Mouse (Mus musculus) testis, adult 2 months (tissue): ENCODE data around the gene Ifi211. TPM values are rescaled to one million over a fixed set of nuclear protein-coding genes. Genes with fewer than 3 reads are reported as not detected.
"Not testable (repeated sequence)": the region's sequence is repeated elsewhere in the genome, so short reads cannot be mapped to it uniquely, and the experiment has no call there.

Source experiments
- H3K27ac ChIP-seq: fragments of 200-500 bp; 2 replicates; pipeline ENCODE4 v1.5.1; 2012; ENCODE audit warnings: low read depth, low read length; ENCODE audit not compliant: control insufficient read depth, insufficient read depth
- H3K27me3 ChIP-seq: fragments of 200-500 bp; 2 replicates; pipeline ENCODE4 v1.6.1; 2012; ENCODE audit warnings: mild to moderate bottlenecking, low read length, moderate library complexity; ENCODE audit not compliant: control insufficient read depth, insufficient read depth
- H3K36me3 ChIP-seq: fragments of 200-500 bp; 2 replicates; pipeline ENCODE4 v1.6.1; 2012; ENCODE audit warnings: mild to moderate bottlenecking, low read length; ENCODE audit not compliant: control insufficient read depth, insufficient read depth
- H3K4me1 ChIP-seq: fragments of 200-500 bp; 2 replicates; pipeline ENCODE4 v1.6.1; 2012; ENCODE audit warnings: low read length; ENCODE audit not compliant: control insufficient read depth, insufficient read depth
- H3K4me3 ChIP-seq: fragments of 200-500 bp; 2 replicates; pipeline ENCODE4 v1.5.1; 2012; ENCODE audit warnings: low read depth, mild to moderate bottlenecking, low read length, moderate library complexity, mixed read lengths; ENCODE audit not compliant: control insufficient read depth
- CTCF ChIP-seq: fragments of 200-500 bp; IDR thresholded peaks from 2 replicates; pipeline ENCODE4 v1.5.1; 2012; ENCODE audit warnings: low read depth, mild to moderate bottlenecking, inconsistent platforms, low read length, moderate library complexity; ENCODE audit not compliant: control insufficient read depth, insufficient read depth, insufficient replicate concordance
- POLR2A ChIP-seq: fragments of 200-500 bp; IDR thresholded peaks from 2 replicates; pipeline ENCODE4 v1.6.1; 2012; ENCODE audit warnings: low read depth, mild to moderate bottlenecking, inconsistent platforms, low read length, moderate library complexity; ENCODE audit not compliant: control insufficient read depth
- polyA plus RNA-seq: library from polyadenylated mRNA; depleted of rRNA; stranded (reverse); fragments of >200 nt; gene quantifications from 2 replicates; pipeline ENCODE4 v1.2.3, GENCODE M21; 2012; rRNA removed

Gene Ifi211
- polyA plus RNA-seq: 0.05 TPM in 1 of 2 replicates, not detected in the other

GRCm38 (mm10) chr1:173912548-173913255 is at the start of gene Ifi211:
Ifi211 (minus strand) TSS chr1:173913046.
- H3K27me3 ChIP-seq, H3K27ac ChIP-seq: not testable (repeated sequence)

DNA sequence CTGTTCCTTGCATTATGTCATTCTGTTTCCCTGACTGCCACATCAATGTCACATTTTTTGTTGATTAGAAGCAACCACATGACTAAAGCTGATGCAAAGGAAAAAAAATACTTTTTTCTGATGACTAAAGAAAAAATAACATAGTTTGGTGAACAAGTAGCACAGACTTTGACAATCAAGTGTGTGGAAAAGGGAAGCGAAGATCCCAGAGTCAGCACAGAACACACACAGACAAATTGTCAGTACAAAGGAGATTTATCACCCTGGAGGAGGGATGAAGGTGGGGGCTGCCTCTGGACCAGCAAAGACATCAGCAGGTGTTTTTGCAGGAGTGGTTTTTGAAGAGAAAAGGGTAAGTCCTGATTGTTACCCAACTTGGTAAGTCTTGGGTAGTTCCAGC is 48.6 kb upstream of the Ifi211 start:
- not testable (repeated sequence) for H3K27ac ChIP-seq, H3K4me3 ChIP-seq

More at GRCm38 (mm10) chr1:173912548-173913255, at the start of gene Ifi211:
- not testable (repeated sequence) for H3K4me1 ChIP-seq, H3K36me3 ChIP-seq, H3K4me3 ChIP-seq

DNA sequence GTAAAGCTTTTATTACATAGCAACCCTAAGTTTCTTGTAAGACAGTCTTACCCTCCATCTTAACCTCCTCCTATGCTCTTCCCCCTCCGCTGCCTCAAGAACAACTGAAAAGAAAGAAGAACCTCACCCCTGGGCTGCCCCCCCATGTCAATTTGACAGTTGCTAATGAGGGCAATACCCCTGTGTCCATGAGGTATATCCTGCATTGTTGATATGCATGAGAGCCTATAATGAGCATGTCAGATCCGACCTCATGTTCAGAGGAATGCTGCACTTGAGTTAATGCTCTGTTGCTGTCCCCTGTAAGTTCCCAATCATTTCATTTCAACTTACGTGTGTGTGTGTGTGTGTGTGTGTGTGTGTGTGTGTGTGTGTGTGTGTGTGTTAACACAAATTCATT is 47.2 kb upstream of the Ifi211 start:
- not testable (repeated sequence) for H3K27me3 ChIP-seq, H3K27ac ChIP-seq, H3K4me3 ChIP-seq, H3K4me1 ChIP-seq, H3K36me3 ChIP-seq

More for the DNA sequence above, 48.6 kb upstream of the Ifi211 start:
- H3K4me1 ChIP-seq, H3K27me3 ChIP-seq, H3K36me3 ChIP-seq: not testable (repeated sequence)

- not testable (repeated sequence) for H3K27ac ChIP-seq, H3K36me3 ChIP-seq, H3K4me1 ChIP-seq, H3K27me3 ChIP-seq, H3K4me3 ChIP-seq
Measured at GRCm38 (mm10) chr1:173955839-173956527, 43.1 kb upstream of the Ifi211 start.

GRCm38 (mm10) chr1:173955071-173955796 is 42.4 kb upstream of the Ifi211 start:
- Histone ChIP-seq H3K36me3 (no peaks in the 10 kb centered on the region), H3K4me1 (no peaks in the 10 kb centered on the region), H3K27me3 (no peaks in the 10 kb centered on the region), H3K4me3 (no peak overlapping the region), H3K27ac (no peak overlapping the region)
- TF ChIP-seq CTCF (no peak), POLR2A (no peak)

DNA sequence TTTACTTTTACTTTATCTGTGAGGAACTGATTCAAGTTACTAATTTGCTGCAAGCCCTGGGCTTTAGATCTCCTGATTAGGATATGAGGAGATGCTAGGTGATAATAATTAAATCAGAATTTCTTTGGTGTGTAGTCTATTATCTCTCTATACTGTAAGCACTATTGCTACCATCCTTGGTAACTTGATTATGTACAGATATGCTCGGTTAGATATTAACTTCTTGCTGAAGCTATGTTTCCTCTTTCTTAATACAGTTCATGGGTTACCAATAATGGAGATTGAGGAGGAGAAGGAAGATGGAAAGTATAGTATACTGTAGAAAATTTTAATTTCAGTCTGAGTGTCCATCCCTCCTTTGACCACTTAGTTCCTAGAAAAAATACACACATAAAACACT is 40.7 kb upstream of the Ifi211 start:
- no peaks in the 10 kb centered on the region for H3K36me3 ChIP-seq
- no peaks in the 10 kb centered on the region for H3K4me1 ChIP-seq
- no peak for TF ChIP-seq POLR2A
- TF ChIP-seq CTCF: no peak
- no peak overlapping the region for H3K4me3 ChIP-seq
- H3K27ac ChIP-seq: no peak overlapping the region
- no peaks in the 10 kb centered on the region for H3K27me3 ChIP-seq

DNA sequence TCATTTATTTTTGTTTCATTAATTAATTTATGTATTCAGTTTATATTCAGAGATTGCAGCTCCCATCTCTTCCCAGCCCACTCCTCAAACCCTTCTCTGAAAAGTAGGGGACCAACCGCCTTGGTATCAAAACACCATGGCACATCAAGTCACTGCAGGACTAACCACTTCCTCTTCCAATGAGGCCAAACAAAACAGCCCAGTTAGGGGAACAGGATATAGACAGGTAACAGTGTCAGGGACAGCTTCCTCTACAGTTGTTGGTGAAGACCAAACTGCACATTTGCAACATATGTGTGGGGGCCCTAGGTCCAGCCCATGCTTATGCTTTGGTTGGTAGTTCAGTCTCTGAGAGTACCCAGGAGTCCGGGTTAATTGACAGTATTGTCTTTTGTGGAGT is 36.2 kb upstream of the Ifi211 start:
- H3K36me3 ChIP-seq, H3K27me3 ChIP-seq, H3K27ac ChIP-seq, H3K4me3 ChIP-seq, H3K4me1 ChIP-seq: not testable (repeated sequence)

DNA sequence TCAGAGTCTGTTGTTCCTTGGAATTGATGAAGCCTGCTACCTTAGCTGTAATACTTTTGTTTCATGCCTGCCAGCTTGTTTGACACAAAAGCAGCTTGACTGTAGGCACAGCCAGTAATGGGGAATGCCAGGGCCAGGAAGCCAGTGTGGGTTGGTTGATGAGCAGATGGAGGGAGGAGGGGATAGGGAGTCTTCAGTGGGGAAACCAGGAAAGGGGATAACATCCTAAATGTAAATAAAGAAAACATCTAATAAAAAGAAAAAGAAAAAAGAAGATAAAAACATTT is 29.9 kb upstream of the Ifi211 start:
- not testable (repeated sequence) for H3K27me3 ChIP-seq, H3K4me3 ChIP-seq, H3K36me3 ChIP-seq, H3K4me1 ChIP-seq, H3K27ac ChIP-seq

- H3K4me3 ChIP-seq, H3K27ac ChIP-seq, H3K36me3 ChIP-seq, H3K4me1 ChIP-seq, H3K27me3 ChIP-seq: not testable (repeated sequence)
Measured at GRCm38 (mm10) chr1:173941924-173942779, 29.3 kb upstream of the Ifi211 start, which contains the start of the genes Mndal and Ifi203. Mndal (minus strand) TSS chr1:173942491. Ifi203 (minus strand) TSS chr1:173942672.

DNA sequence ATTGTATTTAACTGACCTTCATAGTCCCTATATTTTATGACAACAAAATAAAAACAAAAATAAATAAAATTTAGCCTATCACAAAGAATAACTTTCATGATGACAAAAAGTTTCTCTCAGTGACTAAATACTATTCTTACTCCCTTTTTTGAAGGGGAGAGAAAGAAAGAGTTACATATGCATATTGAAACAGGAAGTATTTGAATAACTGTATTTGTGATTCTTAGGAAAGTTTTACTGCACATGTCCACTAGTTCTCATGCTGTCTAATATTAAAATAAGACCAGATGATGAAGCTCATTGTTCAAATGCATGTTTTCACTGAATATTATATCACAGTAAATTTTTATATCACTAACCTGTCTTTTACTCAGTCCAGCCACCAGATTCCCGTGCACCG is 28.7 kb upstream of the Ifi211 start:
- not testable (repeated sequence) for H3K4me1 ChIP-seq, H3K27ac ChIP-seq, H3K27me3 ChIP-seq, H3K4me3 ChIP-seq, H3K36me3 ChIP-seq

DNA sequence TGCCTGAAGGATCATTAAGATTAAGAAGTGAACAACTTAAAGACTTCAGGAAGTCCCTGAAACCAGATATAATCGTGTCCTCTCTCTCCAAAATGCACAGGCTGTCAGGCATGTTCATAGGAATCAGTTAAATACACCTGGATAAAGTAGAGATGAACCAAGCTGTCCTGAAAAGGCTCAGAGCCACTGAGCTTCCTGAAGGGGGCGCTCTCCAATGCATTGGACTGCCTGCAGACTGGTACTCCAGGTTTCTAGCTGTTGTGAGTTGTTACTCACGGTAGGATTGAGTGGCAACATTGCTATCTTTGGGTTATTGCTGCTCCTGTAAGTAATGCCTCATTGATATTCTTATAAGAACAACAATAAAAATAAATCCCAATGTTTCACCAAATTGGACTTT is 6.4 kb upstream of the Ifi211 start:
- not testable (repeated sequence) for H3K27ac ChIP-seq, H3K4me1 ChIP-seq, H3K36me3 ChIP-seq, H3K4me3 ChIP-seq, H3K27me3 ChIP-seq
